Mouse (Mus musculus): ENCODE data around the gene Acadvl.

GRCm38 (mm10) chr11:70027397-70027796 is 12.2 kb upstream of the Acadvl start:
- TF ChIP-seq CTCF (IDR thresholded peaks at IDR 0.05; ENCODE audit: insufficient read depth, low read depth, low read length) (no peak), POLR2A (IDR thresholded peaks at IDR 0.05; ENCODE audit: insufficient read depth, low read depth, low read length) (no peak)

Measured in olfactory bulb, adult 2 months (tissue).